Mouse (Mus musculus) MEL (cell line): Measurements from ENCODE around the gene Hnrnpa1.

ENCODE experiments used
- CHD1 ChIP-seq: IDR thresholded peaks from 2 replicates; pipeline ENCODE4 v1.6.1; 2012; ENCODE audit warnings: low read depth, mild to moderate bottlenecking, inconsistent platforms, low read length, improper control_type of control experiment
- CTCF ChIP-seq, 3 experiments: IDR thresholded peaks in 2 of 3; conservative IDR thresholded peaks in 1 of 3; 2 replicates each; pipeline ENCODE4 v1.5.1; 2011 to 2012; ENCODE audit warnings: low read length in 3 of 3, low read depth in 2 of 3, mild to moderate bottlenecking in 2 of 3, improper control_type of control experiment in 1 of 3, inconsistent platforms in 1 of 3, mixed read lengths in 1 of 3, moderate library complexity in 1 of 3; ENCODE audit not compliant: control insufficient read depth in 1 of 3, insufficient read depth in 1 of 3, poor library complexity in 1 of 3, severe bottlenecking in 1 of 3
- POLR2A ChIP-seq, 2 experiments: IDR thresholded peaks; 2 replicates each; pipeline ENCODE4 v1.6.1; 2011 to 2012; ENCODE audit warnings: low read length in 2 of 2, mild to moderate bottlenecking in 2 of 2, control low read depth in 1 of 2, improper control_type of control experiment in 1 of 2, low read depth in 1 of 2, moderate library complexity in 1 of 2; ENCODE audit not compliant: control insufficient read depth in 1 of 2, insufficient read depth in 1 of 2, poor library complexity in 1 of 2
- POLR2AphosphoS2 ChIP-seq: IDR thresholded peaks from 2 replicates; pipeline ENCODE4 v1.6.1; 2011; ENCODE audit warnings: low read length, improper control_type of control experiment
- RCOR1 ChIP-seq: IDR thresholded peaks from 2 replicates; pipeline ENCODE4 v1.6.1; 2012; ENCODE audit warnings: low read depth, mild to moderate bottlenecking, inconsistent platforms, low read length, improper control_type of control experiment
- TCF12 ChIP-seq: IDR thresholded peaks from 2 replicates; pipeline ENCODE4 v1.6.1; 2014; ENCODE audit warnings: low read depth, mild to moderate bottlenecking, inconsistent platforms, low read length, improper control_type of control experiment, moderate library complexity
- USF2 ChIP-seq, 2 experiments: IDR thresholded peaks; 2 replicates each; pipeline ENCODE4 v1.6.1; 2011 to 2012; ENCODE audit warnings: improper control_type of control experiment in 2 of 2, low read length in 2 of 2, borderline replicate concordance in 1 of 2, inconsistent platforms in 1 of 2, low read depth in 1 of 2, mild to moderate bottlenecking in 1 of 2; ENCODE audit not compliant: insufficient read depth in 1 of 2

GRCm38 (mm10) chr15:103227022-103227421 is 13.2 kb upstream of the Hnrnpa1 start:
- TF ChIP-seq POLR2A (IDR thresholded peaks at IDR 0.05; ENCODE audit: control insufficient read depth in 1 of 2, insufficient read depth in 1 of 2, low read depth in 1 of 2, low read length in 2 of 2, poor library complexity in 1 of 2) = no peak
- no peak for TF ChIP-seq RCOR1
- TF ChIP-seq USF2 (IDR thresholded peaks at IDR 0.05; ENCODE audit: borderline replicate concordance in 1 of 2, insufficient read depth in 1 of 2, low read depth in 1 of 2, low read length in 2 of 2) = no peak
- TF ChIP-seq TCF12 = no peak
- TF ChIP-seq CTCF (IDR thresholded peaks at IDR 0.05 in 2 of 3, conservative IDR thresholded peaks at IDR 0.05 in 1 of 3; ENCODE audit: control insufficient read depth in 1 of 3, insufficient read depth in 1 of 3, low read depth in 2 of 3, low read length in 3 of 3, poor library complexity in 1 of 3, severe bottlenecking in 1 of 3) = no peak
- TF ChIP-seq POLR2AphosphoS2 = no peak
- no peak for TF ChIP-seq CHD1
